Mouse (Mus musculus) stomach, embryonic 16.5 days (tissue): Measurements from ENCODE around the gene Pald1. TPM values are rescaled to one million over a fixed set of nuclear protein-coding genes. Genes with fewer than 3 reads are reported as not detected.
A peak's percentile ranks its signal among the peaks of the same experiment; 100 is the strongest.

Experiments used
- ATAC-seq: fragments of 200-750 bp; cut with Nextera tagmentation; 2 replicates; pipeline ENCODE4 v1.8.0; 2017; ENCODE audit warnings: moderate number of reproducible peaks, moderate TSS enrichment; ENCODE audit not compliant: insufficient read depth, low FRiP score
- H3K27ac ChIP-seq: fragments of 300-500 bp; sonication (generic); 2 replicates; pipeline ENCODE4 v1.5.1; 2014; ENCODE audit warnings: low read length
- H3K27me3 ChIP-seq: fragments of 300-500 bp; sonication (generic); 2 replicates; pipeline ENCODE4 v1.6.1; 2014; ENCODE audit warnings: low read length, control low read depth, mixed read lengths; ENCODE audit not compliant: control insufficient read depth, insufficient read depth
- H3K36me3 ChIP-seq: fragments of 300-500 bp; sonication (generic); 2 replicates; pipeline ENCODE4 v1.6.1; 2014; ENCODE audit warnings: low read length; ENCODE audit not compliant: control insufficient read depth, insufficient read depth
- H3K4me1 ChIP-seq: fragments of 300-500 bp; sonication (generic); 2 replicates; pipeline ENCODE4 v1.6.1; 2014; ENCODE audit warnings: low read length, control low read depth, mixed read lengths; ENCODE audit not compliant: control insufficient read depth, insufficient read depth
- H3K4me2 ChIP-seq: fragments of 300-500 bp; sonication (generic); 2 replicates; pipeline ENCODE4 v1.6.1; 2014; ENCODE audit warnings: low read depth, low read length, mixed read lengths
- H3K4me3 ChIP-seq: fragments of 300-500 bp; sonication (generic); replicated peaks from 2 replicates; pipeline ENCODE4 v1.5.1; 2014; ENCODE audit warnings: mild to moderate bottlenecking, low read length
- H3K9ac ChIP-seq: fragments of 300-500 bp; sonication (generic); 2 replicates; pipeline ENCODE4 v1.6.1; 2014; ENCODE audit warnings: low read length
- H3K9me3 ChIP-seq: fragments of 300-500 bp; sonication (generic); replicated peaks from 2 replicates; pipeline ENCODE4 v1.6.1; 2016; ENCODE audit warnings: low read length, control low read depth; ENCODE audit not compliant: control insufficient read depth
- WGBS: fragments of 180-500 bp; shearing (Covaris S2); extraction: QIAGEN DNeasy Blood & Tissue Kit; methylation state at CpG from one replicate; pipeline ENCODE4 v1.1.7; 2014; 5-methylcytosine and 5-hydroxymethylcytosine counted together
- polyA plus RNA-seq: library from polyadenylated mRNA; unstranded; fragments of >200 nt; fragmentation: Nextera tagmentation; extraction: Ambion mirVana; gene quantifications from 2 replicates; pipeline ENCODE4 v1.2.1, GENCODE M21; 2015

Gene Pald1
- polyA plus RNA-seq, 1 experiment from 2014 or later: 17.0 TPM

DNA sequence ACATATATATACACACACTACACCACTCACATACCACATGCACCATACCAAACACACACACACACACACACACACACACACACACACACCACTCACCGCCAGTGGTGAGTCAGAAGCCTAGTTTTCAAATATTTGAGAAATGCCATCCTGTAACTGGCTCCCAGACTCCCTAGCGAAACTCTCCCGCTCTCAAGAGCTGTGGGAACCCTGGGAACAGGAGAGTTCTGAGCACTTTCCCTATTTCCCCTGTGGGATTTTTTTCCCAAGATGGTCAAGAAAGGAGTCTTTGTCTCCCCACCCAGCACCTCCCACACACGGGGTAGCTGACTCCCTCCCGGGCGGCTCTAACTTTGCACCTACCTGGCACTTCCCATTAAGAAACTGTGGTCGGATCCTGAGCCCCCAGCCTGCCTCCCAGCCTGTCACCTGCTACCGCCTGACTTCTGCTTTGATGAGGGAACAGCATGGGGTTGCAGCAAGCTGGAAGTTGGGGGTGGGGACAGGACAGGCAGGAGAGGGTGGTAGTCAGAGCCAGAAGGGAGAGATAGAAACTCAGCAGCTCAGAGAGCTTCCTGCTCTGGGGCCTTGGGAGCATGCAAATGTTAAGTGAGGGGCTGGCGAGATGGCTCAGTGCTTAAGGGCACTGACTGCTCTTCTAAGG is 11.3 kb upstream of the Pald1 start:
- no peaks in the 10 kb centered on the region for H3K27me3 ChIP-seq
- H3K27ac ChIP-seq: peak overlapping the region; percentile 40
- H3K9me3 ChIP-seq: no peaks in the 10 kb centered on the region
- peaks cover 4% of the 10 kb centered on the region; the same call in 1 of the 2 replicates for H3K4me1 ChIP-seq
- H3K36me3 ChIP-seq: no peaks in the 10 kb centered on the region
- no peak overlapping the region for H3K4me3 ChIP-seq
- ATAC-seq: peak; percentile 55
- WGBS: 15% methylated on average over 9 of the region's 9 CpGs
- peak overlapping the region; percentile 60; the same call in 1 of the 2 replicates for H3K9ac ChIP-seq
- peak overlapping the region; percentile 26; the same call in 1 of the 2 replicates for H3K4me2 ChIP-seq

DNA sequence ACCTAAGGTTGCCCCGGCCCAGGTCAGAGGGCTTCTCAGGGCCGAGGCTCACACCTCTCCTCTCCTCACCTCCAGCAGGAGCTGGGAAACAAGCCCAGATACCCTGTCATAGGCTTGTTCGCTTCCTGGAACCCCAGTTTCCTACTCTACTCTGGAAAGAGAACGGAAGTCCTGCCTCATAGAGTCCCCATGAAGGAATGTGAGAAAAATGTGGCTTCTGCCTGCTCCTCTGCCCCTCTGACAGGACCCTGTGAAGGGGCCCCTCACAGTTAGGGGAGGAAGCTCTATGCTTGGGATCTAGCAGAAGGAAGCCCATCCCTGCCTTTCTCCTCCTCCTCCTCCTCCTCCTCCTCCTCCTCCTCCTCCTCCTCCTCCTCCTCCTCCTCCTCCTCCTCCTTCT is 9.3 kb upstream of the Pald1 start:
- H3K9ac ChIP-seq: no peak overlapping the region

DNA sequence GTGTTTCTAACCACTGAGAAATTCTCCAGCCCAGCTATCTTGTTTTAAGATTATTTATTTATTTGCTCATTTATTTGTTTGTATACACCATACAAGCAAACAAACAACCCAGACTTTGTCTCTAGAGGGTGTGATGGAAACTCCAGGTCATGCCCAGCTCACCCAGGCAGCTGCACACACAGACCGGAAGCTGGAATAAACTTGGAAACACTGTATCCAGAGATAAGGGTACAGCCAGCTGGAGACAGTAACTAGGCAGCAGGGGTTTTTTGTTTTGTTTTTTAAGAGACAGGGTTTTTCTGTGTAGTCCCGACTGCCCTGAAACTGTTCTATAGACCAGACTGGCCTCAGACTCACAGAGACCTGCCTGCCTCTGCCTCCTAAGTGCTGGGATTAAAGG is 6.8 kb upstream of the Pald1 start:
- WGBS: 67% methylated on average over 2 of the region's 2 CpGs
- ATAC-seq: no peak
- Histone ChIP-seq H3K4me1 (peaks cover 4% of the 10 kb centered on the region; the same call in 1 of the 2 replicates), H3K4me3 (no peak overlapping the region), H3K36me3 (no peaks in the 10 kb centered on the region), H3K27me3 (no peaks in the 10 kb centered on the region), H3K4me2 (no peak overlapping the region), H3K9me3 (no peaks in the 10 kb centered on the region), H3K27ac (no peak overlapping the region), H3K9ac (no peak overlapping the region)

More for the DNA sequence above, 9.3 kb upstream of the Pald1 start:
- 27% methylated on average over 4 of the region's 4 CpGs for WGBS
- H3K4me1 ChIP-seq: peaks cover 4% of the 10 kb centered on the region; the same call in 1 of the 2 replicates
- H3K27me3 ChIP-seq: no peaks in the 10 kb centered on the region
- H3K4me2 ChIP-seq: no peak overlapping the region
- H3K9me3 ChIP-seq: no peaks in the 10 kb centered on the region
- no peak for ATAC-seq
- H3K27ac ChIP-seq: no peak overlapping the region
- H3K4me3 ChIP-seq: no peak overlapping the region
- H3K36me3 ChIP-seq: no peaks in the 10 kb centered on the region

DNA sequence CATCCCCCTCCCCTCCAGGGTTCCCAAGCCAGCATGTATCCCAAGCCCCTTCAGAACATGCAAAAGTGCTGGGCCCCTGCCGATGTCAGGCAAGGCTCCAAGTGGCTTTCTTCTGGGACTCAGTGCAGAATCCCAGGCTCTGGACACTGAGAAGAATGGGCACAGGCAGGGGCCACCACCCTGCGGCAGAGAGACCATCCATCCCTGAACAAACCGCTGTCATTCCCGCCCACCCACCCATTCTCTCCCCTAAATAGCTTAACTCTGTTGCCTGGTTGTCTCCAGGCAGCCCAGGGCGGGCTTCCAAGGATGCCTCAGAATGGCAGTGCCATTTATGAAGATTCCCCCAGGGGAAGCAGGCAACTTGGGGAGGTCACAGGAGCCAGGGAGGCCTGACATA is 5.7 kb upstream of the Pald1 start:
- H3K9me3 ChIP-seq: no peaks in the 10 kb centered on the region
- H3K9ac ChIP-seq: no peak overlapping the region
- no peak for ATAC-seq

DNA sequence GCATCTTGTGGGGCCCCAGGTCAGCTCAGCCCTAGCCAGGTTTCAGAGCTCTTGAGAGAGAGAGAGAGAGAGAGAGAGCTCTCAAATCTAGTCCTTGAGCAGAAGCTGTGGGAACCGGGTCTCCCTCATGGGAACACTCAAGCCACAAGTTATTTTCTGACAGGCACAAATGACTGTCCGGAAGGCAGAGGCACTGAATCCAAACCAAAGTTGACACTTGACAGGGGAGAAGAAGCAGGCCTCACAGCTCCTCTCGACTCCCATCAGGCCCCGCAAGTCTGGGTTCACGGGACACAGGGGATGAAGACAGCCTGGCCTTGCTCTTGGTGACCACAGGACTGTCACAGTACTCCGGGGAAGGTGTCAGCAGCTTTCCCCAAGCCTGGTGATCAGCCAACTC is 3.0 kb upstream of the Pald1 start:
- Histone ChIP-seq H3K4me3 (no peak overlapping the region), H3K27ac (no peak overlapping the region), H3K36me3 (no peaks in the 10 kb centered on the region), H3K4me1 (peaks cover 14% of the 10 kb centered on the region), H3K4me2 (no peak overlapping the region), H3K27me3 (no peaks in the 10 kb centered on the region), H3K9ac (no peak overlapping the region), H3K9me3 (no peaks in the 10 kb centered on the region)
- 37% methylated on average over 6 of the region's 6 CpGs for WGBS
- ATAC-seq: no peak

More for the DNA sequence above, 5.7 kb upstream of the Pald1 start:
- Histone ChIP-seq H3K27me3 (no peaks in the 10 kb centered on the region), H3K4me1 (peaks cover 6% of the 10 kb centered on the region), H3K27ac (no peak overlapping the region), H3K4me3 (no peak overlapping the region), H3K36me3 (no peaks in the 10 kb centered on the region), H3K4me2 (no peak overlapping the region)
- WGBS: 61% methylated on average over 5 of the region's 5 CpGs

DNA sequence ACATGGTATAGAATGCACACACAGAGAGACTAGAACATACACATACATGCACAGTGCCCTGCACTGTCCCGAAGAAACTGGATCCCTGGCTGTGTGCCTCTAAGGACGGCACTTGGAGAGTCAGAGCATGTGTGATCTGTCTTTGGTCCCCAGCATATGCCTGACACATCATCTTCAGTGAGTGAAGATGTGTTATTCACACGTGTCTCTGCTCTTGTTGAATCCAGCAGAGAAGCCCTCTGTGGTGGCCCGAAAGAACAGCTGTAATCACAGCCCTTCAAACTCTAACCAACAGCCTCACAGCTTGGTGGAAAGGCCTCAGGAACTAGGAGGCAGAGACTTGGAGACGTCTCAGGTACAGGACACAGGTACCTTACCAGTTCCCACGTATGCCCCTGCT is 1.8 kb upstream of the Pald1 start:
- Histone ChIP-seq H3K4me1 (peaks cover 20% of the 10 kb centered on the region), H3K9ac (no peak overlapping the region), H3K27me3 (no peaks in the 10 kb centered on the region), H3K4me3 (no peak overlapping the region), H3K9me3 (no peaks in the 10 kb centered on the region), H3K4me2 (no peak overlapping the region), H3K36me3 (no peaks in the 10 kb centered on the region), H3K27ac (no peak overlapping the region)
- WGBS: 75% methylated on average over 6 of the region's 6 CpGs
- no peak for ATAC-seq

DNA sequence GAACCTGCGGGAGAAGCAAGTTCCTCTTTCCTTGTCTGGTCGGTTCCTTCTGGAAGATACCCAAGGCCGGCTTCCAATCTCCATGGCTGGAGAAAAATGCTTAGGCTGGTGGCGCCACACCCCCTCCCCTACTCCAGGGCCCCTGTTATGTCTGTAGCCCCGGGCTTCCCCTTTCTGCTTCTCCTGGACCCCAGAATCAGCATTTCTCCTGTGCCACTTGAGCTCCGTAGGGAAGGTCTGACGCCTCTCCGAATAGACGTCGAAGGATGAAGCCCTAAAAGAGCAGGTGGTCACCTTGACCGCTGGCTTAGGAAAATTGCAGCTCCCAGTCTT is 351 bp upstream of the Pald1 start:
- H3K36me3 ChIP-seq: no peaks in the 10 kb centered on the region
- peak overlapping the region; percentile 80 for H3K4me2 ChIP-seq
- H3K27ac ChIP-seq: 0 out of 2 replicates have a peak overlapping the region, but pooled peaks have one; percentile 21
- no peaks in the 10 kb centered on the region for H3K27me3 ChIP-seq
- H3K9me3 ChIP-seq: no peaks in the 10 kb centered on the region
- WGBS: 5% methylated on average over 11 of the region's 11 CpGs
- H3K4me1 ChIP-seq: peaks cover 26% of the 10 kb centered on the region
- H3K4me3 ChIP-seq: peak overlapping the region; percentile 58
- no peak; the same call in 1 of the 2 replicates for ATAC-seq
- H3K9ac ChIP-seq: peak overlapping the region; percentile 83

DNA sequence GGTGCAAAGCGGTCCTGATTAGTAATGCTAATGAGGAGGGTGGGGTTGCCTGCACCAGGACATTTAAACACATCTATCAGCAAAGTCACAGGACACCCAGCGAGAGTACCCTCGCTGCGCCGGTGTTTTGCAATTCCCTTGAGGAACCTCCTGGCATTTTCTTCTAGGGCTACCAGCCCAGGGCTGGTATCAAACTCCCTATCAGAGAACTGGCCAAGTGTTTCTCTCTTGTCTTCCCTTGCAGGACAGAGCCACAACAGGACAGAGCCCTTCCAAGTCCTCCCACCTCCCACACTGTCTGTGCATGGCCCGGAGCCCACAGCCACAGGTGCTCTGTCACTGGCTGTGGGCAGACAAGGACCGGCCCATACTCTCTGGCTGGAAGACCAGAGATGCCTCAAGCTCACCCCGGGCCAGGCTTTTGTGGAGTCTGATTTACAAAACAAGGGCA is 1.0 kb downstream of the Pald1 start:
- Histone ChIP-seq H3K36me3 (no peaks in the 10 kb centered on the region), H3K4me1 (peaks cover 26% of the 10 kb centered on the region), H3K9ac (peak overlapping the region; percentile 83), H3K4me2 (peak overlapping the region; percentile 80), H3K4me3 (peak overlapping the region; percentile 58), H3K9me3 (no peaks in the 10 kb centered on the region), H3K27ac (no peak overlapping the region), H3K27me3 (no peaks in the 10 kb centered on the region)
- no peak for ATAC-seq
- 5% methylated on average over 8 of the region's 8 CpGs for WGBS

DNA sequence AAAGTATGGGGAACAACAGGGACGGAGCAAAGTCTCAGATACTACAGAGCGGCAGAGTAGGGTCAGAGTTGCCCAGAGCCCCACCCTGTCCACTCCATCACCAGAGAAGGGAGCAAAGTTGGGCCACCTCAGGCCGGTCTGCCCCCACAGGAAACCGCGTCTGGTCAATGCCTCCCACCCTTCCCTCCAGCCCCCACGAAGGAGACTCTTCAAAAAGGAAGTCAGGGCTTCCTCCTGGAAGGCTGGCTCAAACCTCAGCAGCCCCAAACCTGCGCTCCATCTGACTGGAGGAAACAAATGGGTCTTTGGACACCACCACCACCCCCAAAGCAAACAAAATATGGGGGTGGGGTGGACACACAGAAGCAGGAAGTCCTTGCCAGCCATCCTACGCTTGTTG is 1.5 kb downstream of the Pald1 start:
- Histone ChIP-seq H3K4me1 (peaks cover 26% of the 10 kb centered on the region), H3K27ac (no peak overlapping the region; the same call in 1 of the 2 replicates), H3K4me3 (peak overlapping the region; percentile 58), H3K9me3 (no peaks in the 10 kb centered on the region), H3K4me2 (peak overlapping the region; percentile 80), H3K27me3 (no peaks in the 10 kb centered on the region), H3K36me3 (no peaks in the 10 kb centered on the region), H3K9ac (peak overlapping the region; percentile 14; the same call in 1 of the 2 replicates)
- 22% methylated on average over 8 of the region's 8 CpGs for WGBS
- no peak for ATAC-seq
